Mouse (Mus musculus) megakaryocyte, embryonic 14.5 days (primary cell): Measurements from ENCODE around the gene Tbxa2r.

ENCODE experiments used
- FLI1 ChIP-seq: IDR thresholded peaks from 2 replicates; pipeline ENCODE4 v1.6.1; 2012; ENCODE audit warnings: low read length, inconsistent platforms, mixed read lengths
- GATA1 ChIP-seq: IDR thresholded peaks from 3 replicates; pipeline ENCODE4 v1.6.1; 2012; ENCODE audit warnings: mixed read lengths, low read length, inconsistent platforms, borderline replicate concordance

DNA sequence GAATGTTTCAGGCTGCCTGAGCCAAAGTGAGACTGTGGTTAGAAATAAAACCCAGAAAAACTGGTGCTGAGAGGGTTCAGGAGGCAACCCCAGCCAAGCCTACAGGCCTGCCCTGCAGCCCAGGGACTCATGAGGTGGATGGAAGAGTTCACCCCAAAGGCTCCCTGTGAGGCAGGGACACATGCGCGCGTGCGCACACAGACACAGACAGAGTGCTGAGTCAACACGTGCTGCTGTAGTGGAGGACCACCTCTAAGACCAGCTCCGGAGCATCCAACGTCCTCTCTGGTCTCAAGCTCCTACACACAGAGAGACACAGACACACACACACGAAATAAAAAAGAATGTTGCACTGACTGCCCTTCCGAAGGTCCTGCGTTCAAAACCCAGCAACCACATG, 46.8 kb downstream of the Tbxa2r start:
- TF ChIP-seq FLI1 (no peak), GATA1 (no peak)
